Mouse (Mus musculus) cortical plate, adult 2 months (tissue): ENCODE results near the gene Arsa. TPM values are rescaled to one million over a fixed set of nuclear protein-coding genes. Genes with fewer than 3 reads are reported as not detected.

Experiments used
- H3K27ac ChIP-seq: fragments of 200-500 bp; 2 replicates; pipeline ENCODE4 v1.5.1; 2012; ENCODE audit warnings: low read length, control low read depth, inconsistent platforms; ENCODE audit not compliant: insufficient read depth
- H3K4me1 ChIP-seq: fragments of 200-500 bp; 2 replicates; pipeline ENCODE4 v1.6.1; 2011; ENCODE audit warnings: low read length; ENCODE audit not compliant: control insufficient read depth, insufficient read depth
- H3K4me3 ChIP-seq: fragments of 200-500 bp; 2 replicates; pipeline ENCODE4 v1.5.1; 2011; ENCODE audit warnings: mild to moderate bottlenecking, low read length, control low read depth; ENCODE audit not compliant: insufficient read depth
- CTCF ChIP-seq: fragments of 200-500 bp; IDR thresholded peaks from 2 replicates; pipeline ENCODE4 v1.5.1; 2011; ENCODE audit warnings: mild to moderate bottlenecking, control low read depth, low read length; ENCODE audit not compliant: insufficient read depth; ENCODE audit errors: extremely low read depth
- POLR2A ChIP-seq: fragments of 200-500 bp; IDR thresholded peaks from 2 replicates; pipeline ENCODE4 v1.6.1; 2011; ENCODE audit warnings: mild to moderate bottlenecking, low read length, control low read depth; ENCODE audit not compliant: insufficient read depth; ENCODE audit errors: extremely low read depth
- polyA plus RNA-seq: library from polyadenylated mRNA; depleted of rRNA; stranded (reverse); fragments of >200 nt; gene quantifications from 2 replicates; pipeline ENCODE4 v1.2.3, GENCODE M21; 2012

Arsa gene
- polyA plus RNA-seq, 1 experiment, result 40.2 TPM

DNA sequence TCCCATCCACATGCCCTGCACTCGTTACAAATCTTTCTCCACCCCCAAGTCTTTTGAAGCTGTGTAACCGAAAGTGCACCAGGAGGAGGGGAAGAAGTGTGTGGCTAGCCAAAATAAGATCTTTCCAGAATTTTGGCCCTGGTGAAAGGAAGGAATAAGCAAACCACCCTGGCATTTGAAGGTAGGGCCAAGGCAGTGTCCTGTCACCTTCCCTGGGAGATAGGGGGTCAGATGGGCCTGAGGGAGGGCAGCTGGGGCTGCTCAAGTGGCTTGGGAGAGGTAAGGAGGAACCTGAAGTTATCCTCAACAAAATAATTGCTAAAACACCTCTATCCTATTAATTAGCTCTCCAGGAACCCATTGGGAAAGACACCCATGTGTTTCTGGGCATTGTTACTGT, 19.6 kb upstream of the Arsa start:
- H3K27ac ChIP-seq, result peak overlapping the region; percentile 85

DNA sequence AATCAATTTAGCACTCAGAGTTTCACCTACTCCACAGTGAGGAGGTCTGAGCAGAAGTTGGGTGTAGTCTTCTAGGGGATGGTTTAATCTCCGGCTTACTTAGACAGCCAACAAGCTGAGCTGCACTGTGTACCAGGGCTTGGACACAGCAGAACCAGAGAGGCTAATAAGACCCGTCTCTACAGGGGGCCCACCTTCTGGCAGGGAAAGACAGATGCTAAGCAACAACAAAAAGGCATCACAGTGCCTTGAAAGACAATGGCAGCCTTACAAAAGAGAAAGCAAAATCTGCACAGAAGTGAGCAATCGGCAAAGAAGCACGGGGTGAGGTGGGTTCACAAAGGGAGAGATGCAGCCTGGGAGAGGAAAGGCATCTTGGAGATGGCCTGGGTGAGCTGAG, 18.9 kb upstream of the Arsa start:
- Histone ChIP-seq H3K27ac (no peak overlapping the region), H3K4me1 (no peaks in the 10 kb centered on the region), H3K4me3 (no peak overlapping the region)
- no peak for TF ChIP-seq POLR2A
- no peak for TF ChIP-seq CTCF

More for the DNA sequence above, 19.6 kb upstream of the Arsa start:
- Histone ChIP-seq H3K4me3 (no peak overlapping the region), H3K4me1 (no peaks in the 10 kb centered on the region)
- TF ChIP-seq POLR2A, result no peak
- no peak for TF ChIP-seq CTCF

DNA sequence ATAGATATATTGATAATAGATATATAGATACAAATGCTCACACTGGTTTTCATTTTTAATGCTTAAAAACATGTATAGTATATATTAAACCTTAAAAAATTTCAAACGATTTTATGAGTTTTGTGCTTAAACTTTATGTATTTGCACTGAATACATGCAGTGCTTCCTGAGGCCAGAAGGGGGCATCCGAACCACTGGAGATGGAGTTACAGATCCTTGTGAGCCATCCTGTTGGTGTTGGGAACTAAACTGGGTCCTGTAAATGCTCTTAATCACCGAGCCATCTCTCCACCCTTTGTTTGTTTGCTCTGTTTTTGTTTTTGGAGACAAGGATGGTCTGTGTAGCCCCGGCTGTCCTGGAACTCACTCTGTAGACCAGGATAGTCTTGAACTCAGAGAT, 17.7 kb upstream of the Arsa start:
- H3K27ac ChIP-seq, result no peak overlapping the region
- H3K4me3 ChIP-seq, result no peak overlapping the region
- H3K4me1 ChIP-seq, result no peaks in the 10 kb centered on the region
- TF ChIP-seq CTCF (peak; percentile 33; the same call in 1 of the 2 replicates), POLR2A (no peak)

DNA sequence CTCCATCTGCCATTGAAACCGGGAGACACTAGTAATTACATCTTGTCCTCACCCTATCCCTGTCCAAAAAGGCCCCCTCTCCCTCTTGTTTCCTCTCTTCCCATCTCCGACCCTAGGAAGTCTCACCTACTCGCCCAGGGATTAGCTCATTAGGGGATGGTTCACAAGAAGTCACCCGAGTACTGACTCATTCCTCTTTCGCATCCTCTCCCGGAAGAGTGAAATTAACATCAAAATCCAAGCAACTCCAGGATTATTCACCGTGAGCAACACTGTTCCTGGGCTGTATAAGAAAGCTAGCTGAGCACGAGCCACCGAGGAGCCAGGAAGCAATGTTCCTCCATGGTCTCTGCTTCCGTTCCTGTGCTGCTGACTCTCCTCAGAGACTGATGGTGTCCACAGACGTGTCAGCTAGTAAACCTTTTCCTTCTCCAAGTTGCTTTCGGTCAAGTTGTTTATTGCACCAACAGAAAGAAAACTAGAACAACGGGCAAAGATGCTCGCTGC, 11.4 kb upstream of the Arsa start:
- TF ChIP-seq CTCF (no peak), POLR2A (no peak)
- Histone ChIP-seq H3K27ac (no peak overlapping the region), H3K4me1 (no peaks in the 10 kb centered on the region), H3K4me3 (no peak overlapping the region)

DNA sequence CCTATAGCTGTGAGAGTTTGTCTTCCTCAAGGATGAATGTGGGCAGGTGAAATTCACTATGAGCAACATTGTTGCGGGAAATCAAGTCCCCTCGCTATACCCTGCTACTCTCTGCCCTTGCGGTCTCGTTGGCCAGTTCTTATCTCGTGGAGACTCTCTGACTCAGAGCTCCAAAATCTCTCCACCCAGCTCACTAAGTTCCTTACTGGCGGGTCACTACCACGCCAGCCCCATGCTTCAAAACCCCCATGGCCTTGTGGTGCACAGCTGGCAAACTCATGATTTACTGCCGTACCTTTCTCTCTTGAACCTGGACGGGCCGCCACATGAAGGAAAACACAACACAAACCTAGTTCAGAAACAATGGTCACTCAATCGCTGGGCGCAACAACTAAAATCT, 11.0 kb upstream of the Arsa start:
- Histone ChIP-seq H3K4me3 (no peak overlapping the region), H3K4me1 (no peaks in the 10 kb centered on the region), H3K27ac (no peak overlapping the region)
- no peak for TF ChIP-seq POLR2A
- no peak for TF ChIP-seq CTCF

DNA sequence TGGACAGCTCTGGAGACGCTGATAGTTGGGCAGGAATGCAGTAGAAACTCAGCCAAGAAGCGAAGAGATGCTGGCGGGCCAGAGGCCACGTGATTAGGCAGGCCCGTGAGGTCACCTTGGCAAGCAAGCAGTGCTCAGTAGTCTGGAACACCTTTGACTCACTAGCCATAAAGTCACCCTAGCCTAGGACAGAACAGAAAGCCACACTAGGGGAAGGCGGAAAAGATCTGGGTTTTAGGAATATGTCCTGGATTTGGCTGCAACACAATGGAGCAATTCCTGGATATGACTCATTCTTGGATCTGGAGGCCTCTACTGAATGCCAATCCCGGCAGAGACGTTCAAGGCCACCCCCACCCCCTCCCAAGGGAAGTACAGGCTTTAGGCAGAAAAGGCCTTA, 3.4 kb upstream of the Arsa start:
- Histone ChIP-seq H3K4me1 (peaks cover 6% of the 10 kb centered on the region), H3K27ac (no peak overlapping the region), H3K4me3 (no peak overlapping the region)
- TF ChIP-seq CTCF (no peak), POLR2A (no peak)

DNA sequence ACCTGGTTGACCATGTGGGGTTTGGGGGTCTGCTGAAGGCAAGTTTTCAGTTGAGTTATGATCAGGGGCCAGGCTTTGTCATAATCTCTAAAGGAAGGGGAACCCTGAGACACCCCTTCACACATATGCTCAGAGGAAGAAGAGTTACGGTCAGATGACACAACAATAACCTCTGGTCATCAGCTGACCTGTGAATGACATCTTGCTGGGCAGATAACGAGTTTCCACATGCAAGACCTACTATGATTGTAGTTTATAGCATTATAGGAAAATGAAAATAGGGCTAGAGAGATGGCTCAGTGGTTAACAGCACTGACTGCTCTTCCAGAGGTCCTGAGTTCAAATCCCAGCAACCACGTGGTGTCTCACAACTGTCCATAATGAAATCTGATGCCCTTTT, 1.4 kb upstream of the Arsa start:
- Histone ChIP-seq H3K4me1 (peaks cover 6% of the 10 kb centered on the region), H3K27ac (no peak overlapping the region)
- no peak for TF ChIP-seq POLR2A
- TF ChIP-seq CTCF, result no peak

DNA sequence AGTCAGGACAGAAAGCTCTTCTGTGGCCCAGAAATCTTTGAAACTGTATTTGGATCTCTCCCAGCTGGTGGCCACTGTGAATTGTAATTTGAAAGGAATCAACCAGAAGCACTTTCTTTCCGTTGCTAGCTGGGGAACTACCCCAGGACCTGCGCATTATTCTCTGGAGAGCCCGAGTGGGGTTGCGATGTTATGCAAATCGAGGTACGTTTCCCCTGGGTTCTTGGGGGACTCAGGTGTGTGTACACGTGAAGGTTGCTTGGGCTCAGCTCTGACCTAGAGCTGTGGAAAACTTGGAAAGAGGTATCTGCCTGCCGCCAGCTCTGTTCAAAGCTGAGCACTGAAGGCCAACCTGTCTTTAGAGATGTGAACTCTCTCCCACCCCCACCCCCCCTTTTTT, 581 bp upstream of the Arsa start:
- Histone ChIP-seq H3K4me1 (peaks cover 6% of the 10 kb centered on the region), H3K4me3 (no peak overlapping the region), H3K27ac (no peak overlapping the region)
- TF ChIP-seq CTCF (no peak), POLR2A (no peak)

More for the DNA sequence above, 1.4 kb upstream of the Arsa start:
- no peak overlapping the region for H3K4me3 ChIP-seq

DNA sequence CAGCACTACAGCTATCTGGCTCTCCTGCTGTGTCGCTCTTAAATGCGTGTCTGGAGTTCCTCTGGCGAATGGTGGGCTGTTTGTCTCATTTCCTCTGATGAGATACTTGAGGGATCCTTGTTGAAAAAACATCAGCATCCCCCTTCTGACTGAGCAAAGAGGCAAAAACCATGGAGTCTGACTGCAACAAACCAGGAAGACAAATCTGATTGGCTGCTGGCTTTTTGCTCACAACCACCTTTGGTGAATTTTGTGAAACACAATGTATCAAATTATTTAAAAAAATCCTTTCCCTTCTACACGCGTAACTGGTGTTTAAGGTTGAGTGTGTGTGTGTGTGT, 780 bp downstream of the Arsa start:
- Histone ChIP-seq H3K27ac (peak overlapping the region; percentile 35), H3K4me1 (peaks cover 6% of the 10 kb centered on the region), H3K4me3 (peak overlapping the region; percentile 85)
- TF ChIP-seq POLR2A, result 0 out of 2 replicates have a peak, but pooled peaks have one; percentile 41
- TF ChIP-seq CTCF, result no peak

DNA sequence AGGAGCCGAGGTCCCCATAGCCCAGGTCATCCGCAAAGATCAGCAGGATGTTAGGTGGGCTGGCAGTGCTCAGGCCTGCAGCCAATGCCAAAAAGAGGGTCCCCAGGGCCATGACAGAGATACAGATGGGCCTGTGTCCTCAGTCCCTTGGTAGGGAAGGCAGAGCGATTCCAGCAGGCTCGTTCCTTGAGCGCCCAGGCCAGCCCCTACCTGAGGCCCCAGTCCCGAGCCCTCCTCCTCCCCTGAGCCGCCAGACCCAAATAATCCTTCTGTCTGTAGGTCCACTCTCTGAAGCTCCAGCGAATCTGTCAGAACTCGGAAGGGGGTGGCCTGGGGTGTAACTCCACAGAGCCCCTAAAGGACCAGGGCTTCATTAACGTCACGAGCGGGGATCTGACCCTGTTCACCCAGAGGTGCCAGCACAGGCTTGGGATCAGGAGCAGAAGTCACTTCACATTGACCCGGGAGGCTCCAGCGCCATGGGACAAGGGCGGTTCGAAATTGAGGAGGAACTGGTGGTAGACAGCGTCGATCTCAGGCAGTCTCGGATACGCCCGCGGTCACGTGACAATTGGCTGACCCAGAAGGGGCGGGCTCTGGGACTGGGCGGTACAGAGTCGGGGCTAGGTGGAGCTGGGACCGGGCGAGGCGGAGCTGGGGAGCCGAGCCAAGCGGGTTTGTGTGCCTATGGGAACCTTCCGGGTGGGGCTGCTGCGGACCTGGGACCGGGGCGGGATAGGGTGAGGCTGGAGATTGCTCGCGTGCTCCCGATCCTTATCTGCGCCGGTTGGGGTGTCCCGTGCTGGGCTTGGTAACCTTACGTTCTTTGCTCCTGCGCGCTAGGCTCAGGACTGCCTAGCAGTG, 1.4 kb downstream of the Arsa start:
- Histone ChIP-seq H3K27ac (peak overlapping the region; percentile 55), H3K4me3 (peak overlapping the region; percentile 85), H3K4me1 (peaks cover 6% of the 10 kb centered on the region)
- TF ChIP-seq POLR2A, result peak; percentile 80
- no peak for TF ChIP-seq CTCF
